Comparison of ENCODE assay signal across 12 mouse cellular contexts in the genomic region with DNA sequence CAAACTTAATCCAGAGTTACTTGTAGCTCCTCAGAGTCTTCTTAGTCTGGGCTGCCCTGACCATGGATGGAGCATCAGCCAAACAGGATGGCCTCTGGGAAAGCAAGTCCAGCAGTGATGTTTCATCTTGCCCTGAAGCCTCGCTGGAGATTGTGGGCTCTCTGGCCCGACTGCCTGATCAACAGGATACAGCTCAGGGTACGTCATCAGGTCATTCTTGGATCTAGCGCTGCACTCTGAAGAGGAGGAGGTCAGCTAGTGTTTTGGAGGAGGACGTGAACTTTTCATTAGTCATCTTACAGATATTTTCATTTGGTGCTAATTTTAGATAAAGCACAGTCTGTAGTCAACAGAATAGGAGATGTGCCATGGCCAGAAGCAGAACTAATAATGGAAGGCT. TPM values are rescaled to one million over a fixed set of nuclear protein-coding genes. Genes with fewer than 3 reads are reported as not detected.
DNase-seq lines count a peak whose midpoint lies in the region.
"Had no signal": no experiment of that assay in that cellular context is flagged by ENCODE, and none has a peak within 500 bp of the region (broad histone marks: within the 10 kb centered on the region; RNA-seq: fewer than 3 reads in every experiment).

No protein-coding gene starts in this region.

- intact Hi-C loops in heart, postnatal 25 days (cut with DNase I): no loop called here

- peak; percentile 60 to 70 for DNase-seq in adrenal gland, adult (ENCODE audit: inconsistent age in 2 of 2, low spot score in 1 of 2)
- DNase-seq in adrenal gland, postnatal 4 days (ENCODE audit: low spot score in 2 of 2): no peak
- DNase-seq in kidney, adult 18-20 months: peak; percentile 9
- no peak for DNase-seq in kidney, postnatal 14 days
- peak; percentile 41 for DNase-seq in adrenal gland, adult 8-10 months
- peak; percentile 4 for DNase-seq in heart, postnatal 25 days (ENCODE audit: low spot score)
- no peak for DNase-seq in layer of hippocampus, postnatal 14 days (ENCODE audit: low spot score in 2 of 2)
- no peak for DNase-seq in embryo, embryonic 11 days
- DNase-seq: cerebellum, adult 11 months; retina, postnatal 1 day; spleen, adult 18-20 months; thymus, postnatal 14 days had no signal

RNA-seq across cellular contexts. Expression of gene Golga3, which starts 5.2 kb away (rescaled TPM):
- total RNA-seq in adrenal gland, postnatal 4 days (2021): 10 to 100 TPM; 39.9 to 43.6 TPM
- total RNA-seq in adrenal gland, adult 8-10 months (2022): 10 to 100 TPM; 41.4 to 51.2 (median 47.0) TPM
- 10 to 100 TPM; 46.2 to 47.0 TPM for total RNA-seq in heart, postnatal 25 days (2021)
- total RNA-seq in layer of hippocampus, postnatal 14 days (2021): 10 to 100 TPM; 44.1 to 46.2 TPM

RNA-seq across cellular contexts. Expression of gene Chfr, which starts 46.1 kb away (rescaled TPM):
- total RNA-seq in adrenal gland, postnatal 4 days (2021): 10 to 100 TPM; 48.3 to 54.5 TPM
- total RNA-seq in adrenal gland, adult 8-10 months (2022): 10 to 100 TPM; 25.6 to 46.9 (median 37.0) TPM
- 10 to 100 TPM; 14.8 to 17.1 TPM for total RNA-seq in heart, postnatal 25 days (2021)
- 10 to 100 TPM; 66.3 to 67.1 TPM for total RNA-seq in layer of hippocampus, postnatal 14 days (2021)

RNA-seq across cellular contexts. Expression of gene Ankle2, which starts 49.1 kb away (rescaled TPM):
- 10 to 100 TPM; 47.2 to 48.3 TPM for total RNA-seq in adrenal gland, postnatal 4 days (2021)
- total RNA-seq in adrenal gland, adult 8-10 months (2022): 10 to 100 TPM; 44.0 to 55.5 (median 52.7) TPM
- total RNA-seq in heart, postnatal 25 days (2021): 10 to 100 TPM; 25.8 to 29.3 TPM
- total RNA-seq in layer of hippocampus, postnatal 14 days (2021): 10 to 100 TPM; 33.2 to 33.9 TPM

Comparison
In these comparisons a context has a peak if more than half of its experiments do, and no peak if none do; other contexts are left out.
1. DNase-seq: peak in adrenal gland, adult (2 of 2), kidney, adult 18-20 months (single experiment), adrenal gland, adult 8-10 months (single experiment) and heart, postnatal 25 days (single experiment); none in adrenal gland, postnatal 4 days (0 of 2), kidney, postnatal 14 days (single experiment), layer of hippocampus, postnatal 14 days (0 of 2) and embryo, embryonic 11 days (single experiment).